Mouse (Mus musculus): ENCODE results near the gene Pfkm.
A peak's percentile ranks its signal among the peaks of the same experiment; 100 is the strongest.

The Pfkm gene

DNA sequence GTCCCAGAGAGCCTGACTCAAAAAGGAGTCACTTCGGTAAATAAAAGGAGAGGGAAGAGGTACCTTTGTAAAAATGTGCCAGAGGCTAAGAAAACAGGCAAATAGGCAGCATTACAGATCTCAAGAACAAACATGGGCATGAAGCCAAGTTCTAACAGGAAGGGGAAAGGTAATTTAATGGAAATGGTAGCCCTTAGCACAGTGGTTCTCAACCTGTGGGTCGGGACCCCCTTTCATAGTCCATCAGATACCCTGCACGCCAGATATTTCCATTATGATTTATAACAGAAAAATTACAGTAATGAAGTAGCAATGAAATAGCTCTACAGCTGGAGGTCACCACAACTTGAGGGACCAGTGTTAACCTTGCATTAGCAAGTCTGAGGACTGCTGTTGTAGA lies 84.9 kb downstream of the Pfkm start:
- DNase-seq = no peak

DNA sequence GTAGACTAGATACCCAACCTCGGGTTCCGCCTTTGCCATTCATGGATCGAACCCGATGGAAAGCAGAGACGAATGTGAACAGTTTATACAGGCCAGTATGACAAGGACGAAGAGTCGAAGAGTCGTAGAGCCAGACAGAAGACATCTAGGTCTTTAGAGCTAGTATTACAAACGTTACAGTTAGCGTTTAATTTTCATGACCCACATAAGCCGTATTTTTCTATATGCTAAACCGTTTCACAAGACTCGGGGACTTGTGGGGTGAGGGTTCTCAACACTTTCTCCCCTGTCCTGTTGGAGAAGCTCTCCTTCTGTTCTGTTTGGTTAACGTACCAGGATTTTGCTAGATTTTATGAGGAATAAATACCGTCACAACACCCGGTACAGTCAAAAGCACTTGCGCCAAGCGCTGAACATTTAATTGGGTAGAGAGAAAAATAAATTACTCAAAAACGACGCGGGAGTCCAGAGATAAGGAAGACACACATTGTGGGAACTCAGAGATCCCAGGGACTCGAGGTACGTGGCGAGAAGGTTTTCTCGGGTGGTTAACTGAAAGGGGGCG lies 88.3 kb downstream of the Pfkm start:
- no peak for DNase-seq

DNA sequence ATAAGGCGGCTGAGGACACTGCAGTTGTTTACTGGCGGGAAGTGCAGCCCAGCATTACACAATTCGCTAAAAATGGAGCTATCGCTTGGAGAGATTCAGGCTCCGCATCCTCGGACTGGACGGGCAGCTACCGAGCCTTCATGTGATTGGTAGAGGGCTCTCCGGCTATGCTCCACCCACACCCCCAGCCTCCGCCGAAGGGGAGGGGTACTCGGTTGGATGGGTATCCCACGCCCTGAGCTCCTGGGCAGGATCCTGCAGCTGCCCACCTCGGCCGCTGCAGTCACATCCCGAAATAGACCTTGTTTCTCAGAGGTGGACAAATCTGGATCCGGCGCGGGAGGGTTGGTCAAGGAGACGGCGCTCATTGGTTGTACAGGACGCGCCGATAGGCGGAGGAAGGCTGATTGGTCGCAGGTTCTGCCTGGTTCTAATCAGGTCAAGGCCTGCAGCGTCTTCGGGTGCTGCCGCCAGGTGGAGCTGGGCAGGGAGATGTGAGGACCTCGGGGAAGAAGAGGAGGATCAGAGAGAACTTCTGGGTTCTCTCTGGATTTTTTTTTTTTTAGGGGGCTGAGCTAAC lies 88.8 kb downstream of the Pfkm start:
- DNase-seq = peak; percentile 80

All from right cerebral cortex, postnatal 4 days (tissue).